Mouse (Mus musculus) kidney, postnatal 4 days (tissue): ENCODE measurements at regions not wholly inside any gene's neighbourhood (a gene's known extent, or its start where the extent isn't known, plus 50 kb on each side); places are given as distances from the start of the nearest gene placed in this dataset.

Source experiments
- DNase-seq, 2 experiments: peaks; one replicate each; pipeline ENCODE4 v3.0.0; 2021; ENCODE audit warnings: mixed read lengths in 2 of 2

- DNase-seq = no peak
Observed at GRCm38 (mm10) chr6:76697146-76697891, 199.7 kb upstream of the Gm9008 start.

- no peak for DNase-seq
Observed at GRCm38 (mm10) chr6:76688831-76689230, 191.2 kb upstream of the Gm9008 start.

- DNase-seq = no peak
Observed at GRCm38 (mm10) chr6:76639583-76639982, 142.0 kb upstream of the Gm9008 start.

- DNase-seq = no peak
Observed at GRCm38 (mm10) chr6:76628379-76628778, 130.8 kb upstream of the Gm9008 start.

GRCm38 (mm10) chr6:76621499-76621898 is 123.9 kb upstream of the Gm9008 start:
- no peak for DNase-seq

- peak in 1 of 2 experiments; percentile 2 for DNase-seq
Observed at GRCm38 (mm10) chr6:76620754-76621204, 123.2 kb upstream of the Gm9008 start.
